Mouse (Mus musculus) embryo, embryonic 10.5 days (tissue): ENCODE data around the gene Aspdh.

ENCODE experiments used
- DNase-seq: peaks from one replicate; pipeline ENCODE4 v3.0.0-alpha.2; 2015; ENCODE audit warnings: low spot score

Aspdh gene

GRCm38 (mm10) chr7:44498922-44499321 is 33.7 kb downstream of the Aspdh start:
- no peak for DNase-seq

- DNase-seq, result no peak
These were observed 34.9 kb downstream of the Aspdh start for GRCm38 (mm10) chr7:44500046-44500445.

GRCm38 (mm10) chr7:44501563-44502115 is 36.4 kb downstream of the Aspdh start:
- peak; percentile 75 for DNase-seq

- DNase-seq, result no peak
These were observed 42.3 kb downstream of the Aspdh start for GRCm38 (mm10) chr7:44507491-44507890.
